Mouse (Mus musculus) lung, adult 18-20 months (tissue): ENCODE measurements around the gene Tfap2b.

Source experiments
- DNase-seq, 2 experiments: peaks; one replicate each; pipeline ENCODE4 v3.0.0; 2022; ENCODE audit warnings: mixed read lengths in 2 of 2

Gene Tfap2b

GRCm38 (mm10) chr1:19233857-19234256 is 25.1 kb downstream of the Tfap2b start:
- no peak for DNase-seq

- no peak for DNase-seq
Measured at GRCm38 (mm10) chr1:19234432-19235205, 25.9 kb downstream of the Tfap2b start.

- no peak for DNase-seq
Measured at GRCm38 (mm10) chr1:19236051-19236450, 27.3 kb downstream of the Tfap2b start.

GRCm38 (mm10) chr1:19236591-19236990 is 27.9 kb downstream of the Tfap2b start:
- no peak for DNase-seq

- no peak for DNase-seq
Measured at GRCm38 (mm10) chr1:19237061-19237460, 28.3 kb downstream of the Tfap2b start.

- DNase-seq = no peak
Measured at GRCm38 (mm10) chr1:19237721-19238410, 29.2 kb downstream of the Tfap2b start.

GRCm38 (mm10) chr1:19240054-19240453 is 31.3 kb downstream of the Tfap2b start:
- no peak for DNase-seq

- no peak for DNase-seq
Measured at GRCm38 (mm10) chr1:19241316-19241715, 32.6 kb downstream of the Tfap2b start.

- DNase-seq = no peak
Measured at GRCm38 (mm10) chr1:19242021-19242420, 33.3 kb downstream of the Tfap2b start.

- DNase-seq = no peak
Measured at GRCm38 (mm10) chr1:19245032-19245431, 36.3 kb downstream of the Tfap2b start.

GRCm38 (mm10) chr1:19251286-19251685 is 42.6 kb downstream of the Tfap2b start:
- no peak for DNase-seq

GRCm38 (mm10) chr1:19269596-19269995 is 60.9 kb downstream of the Tfap2b start:
- no peak for DNase-seq
